ENCODE assay signal across 8 mouse cellular contexts in the genomic region with DNA sequence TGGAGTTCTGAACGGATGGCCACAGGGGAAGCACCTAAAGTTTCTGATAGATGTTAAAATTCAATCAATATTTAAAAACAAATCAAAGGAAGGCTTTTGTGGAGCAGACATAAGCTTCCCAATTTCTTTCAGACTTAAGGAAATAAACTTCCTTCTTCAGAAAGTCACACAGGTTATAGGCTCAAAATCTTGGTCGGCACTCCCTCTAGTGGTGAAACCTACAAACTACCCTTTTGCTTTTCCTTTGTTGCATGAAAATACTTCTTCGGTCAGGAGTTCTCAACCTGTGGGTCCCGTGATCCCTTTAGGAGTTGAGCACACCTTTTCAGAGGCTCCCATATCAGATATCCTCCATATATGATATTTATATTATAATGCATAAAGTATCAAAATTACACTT.
DNase-seq lines count a peak whose midpoint lies in the region; ATAC-seq and TF ChIP-seq lines count a peak whose summit lies in the region.

No protein-coding gene starts in this region.

- H3K27me3 ChIP-seq in heart, embryonic 11.5 days (ENCODE audit: control insufficient read depth, insufficient read depth, low read length): no peaks in the 10 kb centered on the region
- H3K27me3 ChIP-seq in thymus, adult 2 months (ENCODE audit: control insufficient read depth, insufficient read depth, low read length): no peaks in the 10 kb centered on the region
- H3K27me3 ChIP-seq in intestine, embryonic 14.5 days (replicated peaks; ENCODE audit: control insufficient read depth, insufficient read depth, low read length): no peaks in the 10 kb centered on the region

- H3K27ac ChIP-seq in heart, embryonic 11.5 days (ENCODE audit: low read depth, low read length): no peak overlapping the region
- no peak overlapping the region for H3K27ac ChIP-seq in thymus, adult 2 months (ENCODE audit: control insufficient read depth, insufficient read depth, low read length)
- no peak overlapping the region for H3K27ac ChIP-seq in intestine, embryonic 14.5 days (ENCODE audit: low read depth)

- DNase-seq in heart, adult 18-20 months: peak; percentile 3 to 52
- peak; percentile 14 for DNase-seq in thymus, postnatal 0 days (ENCODE audit: low spot score)
- no peak for DNase-seq in thymus, adult 2 months
- peak; percentile 62 for DNase-seq in embryo, embryonic 10 days (ENCODE audit: low spot score)
- DNase-seq in intestine, embryonic 14.5 days (ENCODE audit: low spot score): peak; percentile 69
- DNase-seq in lung, postnatal 14 days: peak; percentile 26

- WGBS in heart, embryonic 11.5 days (ENCODE audit: insufficient replicate concordance): 29% methylated on average over 4 of the region's 4 CpGs
- 22% methylated on average over 4 of the region's 4 CpGs for WGBS in thymus, adult 2 months
- WGBS in intestine, embryonic 14.5 days: 40% methylated on average over 4 of the region's 4 CpGs

- no peak for ATAC-seq in heart, embryonic 11.5 days (replicated peaks; ENCODE audit: insufficient number of reproducible peaks, low FRiP score, low TSS enrichment)
- peak; percentile 75 for ATAC-seq in intestine, embryonic 14.5 days (replicated peaks; ENCODE audit: low FRiP score, low TSS enrichment, low read depth)
- ATAC-seq in activated CD4-positive, CD25-positive, alpha-beta regulatory T cell, adult 4 months: no peak

- H3K4me2 ChIP-seq in heart, embryonic 11.5 days: no peak overlapping the region
- H3K4me2 ChIP-seq in intestine, embryonic 14.5 days (ENCODE audit: low read length): no peak overlapping the region

- H3K4me3 ChIP-seq in heart, embryonic 11.5 days (ENCODE audit: low read depth, low read length): no peak overlapping the region
- no peak overlapping the region for H3K4me3 ChIP-seq in thymus, adult 2 months (ENCODE audit: control insufficient read depth, insufficient read depth, low read length)
- no peak overlapping the region for H3K4me3 ChIP-seq in intestine, embryonic 14.5 days (ENCODE audit: low read depth, low read length)

- H3K36me3 ChIP-seq in heart, embryonic 11.5 days (ENCODE audit: control insufficient read depth, insufficient read depth, low read length): no peaks in the 10 kb centered on the region
- H3K36me3 ChIP-seq in thymus, adult 2 months (ENCODE audit: control insufficient read depth, insufficient read depth, low read length): no peaks in the 10 kb centered on the region
- no peaks in the 10 kb centered on the region for H3K36me3 ChIP-seq in intestine, embryonic 14.5 days (ENCODE audit: control insufficient read depth, insufficient read depth, low read length)

- TF ChIP-seq CTCF in thymus, adult 2 months (IDR thresholded peaks at IDR 0.05; ENCODE audit: borderline replicate concordance, control insufficient read depth, extremely low read depth, insufficient read depth, low read length, poor library complexity): no peak

- H3K9me3 ChIP-seq in heart, embryonic 11.5 days (replicated peaks; ENCODE audit: control insufficient read depth, low read length): no peaks in the 10 kb centered on the region
- no peaks in the 10 kb centered on the region for H3K9me3 ChIP-seq in intestine, embryonic 14.5 days (ENCODE audit: control insufficient read depth, low read length)

- no peak overlapping the region for H3K9ac ChIP-seq in heart, embryonic 11.5 days (ENCODE audit: low read depth, low read length)
- no peak overlapping the region for H3K9ac ChIP-seq in intestine, embryonic 14.5 days (ENCODE audit: low read length)

- no peak for TF ChIP-seq POLR2A in thymus, adult 2 months (IDR thresholded peaks at IDR 0.05; ENCODE audit: control insufficient read depth, extremely low read depth, insufficient read depth, low read length, poor library complexity)

- H3K4me1 ChIP-seq in heart, embryonic 11.5 days (ENCODE audit: control insufficient read depth, insufficient read depth, low read length): no peaks in the 10 kb centered on the region
- no peaks in the 10 kb centered on the region for H3K4me1 ChIP-seq in thymus, adult 2 months (replicated peaks; ENCODE audit: control insufficient read depth, insufficient read depth, low read length)
- H3K4me1 ChIP-seq in intestine, embryonic 14.5 days (replicated peaks; ENCODE audit: control insufficient read depth, insufficient read depth, low read length): no peaks in the 10 kb centered on the region
